Mouse (Mus musculus) adrenal gland, adult 8-10 months (tissue): ENCODE measurements around the gene Tprn. TPM values are rescaled to one million over a fixed set of nuclear protein-coding genes. Genes with fewer than 3 reads are reported as not detected.

Experiments used
- DNase-seq: peaks from one replicate; pipeline ENCODE4 v3.0.0; 2022
- total RNA-seq, 4 experiments: library from RNA; stranded (reverse); gene quantifications; 2 replicates each; pipeline ENCODE4 v1.2.4; 2022

Gene Tprn
- total RNA-seq, 4 experiments from 2014 or later: 10.3 to 14.5 (median 11.1) TPM

DNA sequence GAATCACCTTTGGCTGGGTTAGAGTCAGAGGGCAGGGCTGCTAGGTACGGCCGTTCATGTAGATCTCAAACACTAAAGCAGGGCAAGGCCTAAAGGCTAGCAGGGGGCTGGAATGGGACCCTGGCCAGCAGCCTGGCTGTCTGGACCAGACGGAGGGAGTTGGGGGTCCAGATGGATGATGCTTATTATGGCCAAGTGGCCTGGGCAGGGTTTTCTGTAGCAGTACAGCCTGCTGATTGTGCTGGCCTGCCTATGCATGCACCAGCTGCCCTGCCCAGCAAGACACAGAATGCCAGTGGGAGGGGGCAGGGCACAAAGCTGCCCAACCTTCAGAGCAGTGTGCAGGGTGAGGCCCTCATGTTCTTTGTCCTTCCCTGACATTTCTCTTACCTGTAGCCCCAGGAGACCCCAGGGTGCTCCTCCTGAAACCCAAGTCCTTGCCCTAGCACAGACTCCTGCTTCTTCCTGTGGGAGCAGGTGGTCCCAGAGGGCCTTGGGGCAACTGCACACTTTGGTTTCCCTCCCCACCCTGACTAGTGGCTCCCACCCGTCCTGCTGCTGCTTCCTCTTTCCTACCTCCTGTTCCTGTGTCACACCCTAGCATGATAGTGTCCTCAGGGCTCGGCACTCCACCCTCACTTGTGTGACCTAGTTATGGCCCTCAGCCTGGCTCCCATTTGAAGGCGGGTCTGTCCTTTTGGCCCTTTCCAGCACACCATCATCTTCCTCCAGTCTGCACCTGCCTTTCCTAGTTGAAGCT, 3.7 kb downstream of the Tprn start:
- DNase-seq: no peak

DNA sequence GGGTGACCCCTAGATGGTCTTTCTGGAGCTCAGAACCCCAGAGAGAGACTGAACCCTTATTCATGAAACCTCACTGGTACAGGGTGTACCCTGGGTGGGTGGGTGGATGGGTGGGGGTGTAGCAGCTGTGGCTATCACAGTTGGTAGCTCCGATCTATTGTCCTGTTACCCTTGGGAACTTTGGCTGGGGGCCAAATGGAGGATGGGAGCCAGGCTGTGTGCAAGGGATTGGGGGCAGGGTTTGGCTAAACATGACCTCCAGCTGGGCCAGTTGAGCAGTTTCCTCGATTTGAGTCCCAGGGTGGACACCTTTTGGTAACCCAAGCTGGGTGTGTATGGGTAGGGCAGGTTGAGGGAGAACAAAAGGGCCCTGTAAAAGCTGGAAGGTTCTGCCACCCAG, 4.3 kb downstream of the Tprn start:
- no peak for DNase-seq

DNA sequence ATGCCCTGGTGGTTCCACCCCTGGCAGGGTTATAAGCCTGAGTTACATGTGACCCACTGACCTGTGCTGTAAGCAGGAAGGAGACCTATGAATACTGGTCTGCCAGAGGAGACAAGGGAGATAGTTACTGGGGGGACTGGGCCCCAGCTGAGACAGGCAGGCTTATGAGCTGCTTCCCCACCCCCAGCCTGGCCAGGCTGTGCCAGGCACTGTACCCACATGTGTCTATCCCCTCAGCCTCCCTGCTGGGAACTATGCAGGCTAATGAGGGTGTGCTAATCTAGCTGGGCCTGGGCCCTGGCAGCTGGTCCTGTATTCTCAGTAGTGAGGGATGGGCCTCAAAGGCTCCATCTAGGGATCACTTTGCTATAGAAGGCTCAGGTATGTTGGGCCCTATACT, 4.8 kb downstream of the Tprn start:
- no peak for DNase-seq

DNA sequence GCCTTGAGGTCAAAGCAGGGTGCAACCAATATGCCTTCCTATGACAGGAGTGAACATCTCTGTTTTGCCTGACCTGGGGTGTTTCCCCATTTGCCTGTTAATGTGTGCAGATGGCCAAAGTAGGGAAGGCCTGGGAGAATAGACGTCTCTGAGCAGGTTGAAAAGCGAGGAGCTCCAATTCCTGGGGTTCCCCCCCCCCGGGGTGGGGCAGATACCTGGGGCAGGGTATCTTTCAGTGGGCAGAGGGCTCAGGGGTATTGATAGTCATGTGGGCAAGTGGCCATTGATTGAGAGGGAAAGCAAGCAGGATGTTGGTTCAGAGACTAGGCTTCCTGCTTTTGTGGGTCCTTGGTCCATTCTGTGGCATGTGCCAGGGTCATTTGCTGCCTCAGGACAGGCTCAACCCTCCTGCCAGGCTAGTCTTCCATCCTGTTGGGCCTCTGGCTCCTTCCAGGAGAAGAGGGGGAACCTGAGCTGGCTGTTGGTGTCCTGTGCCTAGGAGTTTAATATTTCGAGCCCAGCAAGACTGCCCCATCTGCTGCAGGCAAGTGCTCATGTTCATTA, 5.4 kb downstream of the Tprn start:
- no peak for DNase-seq

DNA sequence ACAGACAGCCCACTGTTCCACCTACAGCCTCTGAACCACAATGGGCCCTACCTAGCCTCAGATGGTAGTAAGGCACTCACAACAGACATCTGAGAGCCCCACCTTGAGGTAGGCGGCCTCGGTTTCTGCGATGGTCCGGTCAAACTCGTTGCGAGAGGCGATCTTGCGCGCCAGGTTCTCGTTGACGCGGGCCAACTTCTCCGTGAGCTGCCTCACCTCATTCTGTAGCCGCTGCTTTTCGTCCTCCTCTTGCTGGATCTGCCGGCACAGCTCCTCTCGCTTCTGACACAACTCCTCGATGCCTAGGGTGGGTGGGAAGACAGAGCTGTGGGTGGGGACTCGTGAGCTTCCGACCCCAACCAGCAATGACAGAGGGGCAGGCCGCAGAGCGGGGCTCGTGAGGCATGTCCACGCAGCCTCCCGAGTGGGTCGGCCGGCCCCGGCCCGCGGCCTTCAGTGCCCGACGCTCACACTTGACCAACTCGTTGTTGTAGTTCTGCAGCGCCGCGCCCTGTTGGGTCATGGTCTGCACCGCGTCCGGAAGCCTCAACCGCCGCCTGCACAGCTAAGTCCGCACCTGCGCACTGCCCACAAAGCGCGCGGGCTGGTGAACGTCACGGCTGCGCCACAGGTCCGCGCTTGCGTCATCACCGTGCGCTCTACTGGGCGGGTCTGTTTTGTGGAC, 9.6 kb downstream of the Tprn start, which contains the start of the genes Ssna1 and Anapc2:
Ssna1 (minus strand) TSS at position 612 of the 685 bp plus-strand sequence.
Anapc2 (plus strand) TSS at position 652 of the 685 bp plus-strand sequence.
- peak; percentile 96 for DNase-seq

DNA sequence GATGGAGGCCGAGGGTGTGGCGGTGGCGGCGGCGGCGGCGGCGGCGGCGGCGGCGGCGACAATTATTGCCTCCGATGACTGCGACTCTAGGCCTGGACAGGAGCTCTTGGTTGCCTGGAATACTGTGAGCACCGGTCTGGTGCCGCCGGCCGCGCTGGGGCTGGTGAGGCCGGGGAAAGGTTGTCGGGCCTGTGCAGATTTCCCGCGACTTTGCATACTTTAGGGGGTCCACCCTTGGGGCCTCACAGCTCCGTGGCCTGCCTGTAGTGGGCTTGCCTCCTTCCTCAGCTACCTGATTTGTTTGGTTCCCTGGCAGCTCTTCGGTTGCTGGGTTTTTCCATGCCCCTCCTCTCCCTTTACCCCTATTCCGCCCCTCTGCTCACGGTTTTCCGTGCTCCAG, 10.1 kb downstream of the Tprn start:
- DNase-seq: no peak

DNA sequence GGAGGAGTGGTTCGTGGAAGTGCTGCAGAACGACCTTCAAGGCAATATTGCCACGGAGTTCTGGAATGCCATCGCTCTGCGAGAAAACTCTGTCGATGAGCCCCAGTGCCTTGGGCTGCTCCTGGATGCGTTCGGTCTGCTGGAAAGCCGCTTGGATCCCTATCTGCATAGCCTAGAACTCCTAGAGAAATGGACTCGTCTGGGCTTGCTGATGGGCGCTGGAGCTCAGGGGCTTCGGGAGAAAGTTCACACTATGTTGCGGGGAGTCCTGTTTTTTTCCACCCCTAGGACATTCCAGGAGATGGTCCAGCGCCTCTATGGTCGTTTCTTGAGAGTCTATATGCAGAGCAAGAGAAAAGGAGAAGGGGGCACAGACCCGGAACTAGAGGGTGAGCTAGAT, 10.6 kb downstream of the Tprn start:
- DNase-seq: no peak

DNA sequence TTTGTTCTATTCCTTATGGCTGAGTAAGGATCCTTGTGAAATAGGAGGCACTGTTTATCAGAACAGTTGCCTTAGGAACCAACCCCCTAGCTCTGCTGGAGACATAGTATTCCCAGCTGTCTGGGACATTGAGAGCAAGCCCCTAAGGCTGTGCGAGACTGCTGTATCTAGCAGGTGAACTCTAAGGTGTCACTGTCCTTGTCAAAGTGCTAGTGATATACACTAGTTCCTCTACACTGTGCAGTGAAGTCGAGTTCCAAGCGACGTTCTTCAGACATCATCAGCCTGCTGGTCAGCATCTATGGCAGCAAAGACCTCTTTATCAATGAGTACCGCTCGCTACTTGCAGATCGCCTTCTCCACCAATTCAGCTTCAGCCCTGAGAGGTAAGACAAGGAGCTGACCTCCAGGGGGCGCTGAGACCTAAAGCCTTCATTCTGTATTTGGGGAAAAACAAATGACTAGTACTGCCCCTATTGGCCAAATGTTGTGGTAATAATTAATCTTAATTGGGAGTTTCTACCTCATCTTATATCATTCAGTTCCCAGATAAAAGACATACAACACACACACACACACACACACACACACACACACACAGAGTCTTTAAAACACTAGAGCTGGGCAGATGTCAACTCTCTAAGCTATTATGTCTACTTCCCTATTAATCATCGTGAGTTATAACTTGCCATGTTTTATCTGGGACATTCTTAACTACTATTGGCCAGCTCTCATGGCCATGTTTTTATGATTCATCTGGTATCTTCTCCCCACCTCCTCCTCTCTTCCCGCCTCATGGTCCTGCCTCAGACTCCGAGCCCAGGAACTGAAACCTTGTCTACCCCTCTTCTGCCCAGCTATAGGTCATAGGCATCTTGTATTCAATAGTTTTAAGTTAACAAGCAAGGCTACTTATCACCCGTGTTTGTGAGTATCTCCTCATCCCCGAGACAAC, 16.8 kb downstream of the Tprn start:
- DNase-seq: no peak

DNA sequence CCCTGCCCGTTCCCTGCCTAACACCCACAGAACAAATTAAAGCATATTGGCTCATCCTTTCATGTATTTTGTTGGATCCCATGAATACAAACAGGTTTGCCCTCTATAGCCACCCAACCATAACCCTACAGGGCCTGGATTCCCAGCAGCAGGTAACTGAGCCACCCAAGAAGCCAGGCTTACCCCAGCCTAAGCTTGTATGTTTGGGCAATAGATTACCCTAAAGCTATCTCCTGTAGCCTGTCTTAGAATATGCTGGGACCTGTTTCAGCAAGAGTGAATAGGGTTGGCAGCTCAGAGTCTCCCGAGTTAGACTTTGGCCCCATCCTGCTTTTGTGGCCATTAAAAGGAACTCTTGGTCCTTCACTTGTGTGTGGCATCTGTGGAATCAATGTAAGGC, 23.1 kb downstream of the Tprn start:
- DNase-seq: no peak

DNA sequence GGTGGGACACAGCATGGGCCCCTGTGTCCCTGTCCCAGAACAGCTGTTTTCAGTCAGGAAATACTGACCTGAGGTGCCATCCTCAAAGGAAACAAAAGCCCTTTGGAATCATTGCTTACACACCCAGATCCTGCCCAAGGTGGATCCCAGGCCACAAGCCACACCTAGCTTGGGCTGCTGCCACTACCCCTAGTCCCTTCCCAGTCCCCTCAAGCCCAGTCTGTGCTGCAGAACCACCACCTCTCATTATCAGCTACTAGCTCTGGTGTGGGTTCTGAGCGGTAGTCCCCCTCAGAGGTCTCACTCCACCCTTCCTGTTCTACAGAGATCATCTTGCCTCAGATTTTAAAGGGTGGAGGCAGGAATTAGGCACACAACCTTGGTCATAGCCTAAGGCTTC, 23.9 kb downstream of the Tprn start:
- DNase-seq: no peak

DNA sequence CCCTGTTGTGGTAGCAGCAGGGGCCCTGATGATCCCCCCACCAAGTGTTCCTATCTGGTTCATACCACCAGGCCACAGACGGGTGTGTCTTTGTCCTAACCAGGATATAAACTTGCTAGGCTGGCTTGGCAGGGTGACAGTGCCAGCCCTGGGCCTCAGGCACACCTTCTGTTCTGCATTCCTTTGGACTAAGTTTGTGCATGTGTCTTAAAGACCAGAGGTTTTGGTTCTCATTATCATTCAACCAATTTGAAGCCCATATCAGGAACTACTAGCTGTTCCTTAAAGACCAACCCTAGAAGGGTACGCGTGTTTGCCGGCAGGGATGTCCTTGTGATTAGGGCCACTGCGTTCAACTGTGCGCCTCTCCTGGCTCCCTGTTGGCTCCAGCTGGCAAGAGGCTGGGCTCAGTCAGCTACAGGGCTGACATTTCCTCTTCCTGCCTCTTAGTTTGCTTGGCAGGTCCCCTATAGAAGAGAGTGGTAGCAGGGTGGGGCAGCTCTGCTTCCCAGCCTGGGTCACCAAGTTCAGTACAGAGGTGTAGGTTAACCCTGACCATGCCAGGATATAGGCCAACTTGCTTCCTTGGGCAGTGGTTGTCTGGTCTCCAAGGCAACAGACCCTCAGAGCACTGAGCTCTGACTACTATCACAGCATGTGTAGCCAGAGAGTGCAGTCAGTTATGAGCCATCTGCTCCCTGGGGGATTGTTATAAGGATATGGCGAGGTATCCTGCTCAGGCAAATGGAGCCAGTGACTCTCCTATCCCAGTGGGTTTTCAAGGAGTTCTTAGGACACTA, 24.6 kb downstream of the Tprn start:
- no peak for DNase-seq

DNA sequence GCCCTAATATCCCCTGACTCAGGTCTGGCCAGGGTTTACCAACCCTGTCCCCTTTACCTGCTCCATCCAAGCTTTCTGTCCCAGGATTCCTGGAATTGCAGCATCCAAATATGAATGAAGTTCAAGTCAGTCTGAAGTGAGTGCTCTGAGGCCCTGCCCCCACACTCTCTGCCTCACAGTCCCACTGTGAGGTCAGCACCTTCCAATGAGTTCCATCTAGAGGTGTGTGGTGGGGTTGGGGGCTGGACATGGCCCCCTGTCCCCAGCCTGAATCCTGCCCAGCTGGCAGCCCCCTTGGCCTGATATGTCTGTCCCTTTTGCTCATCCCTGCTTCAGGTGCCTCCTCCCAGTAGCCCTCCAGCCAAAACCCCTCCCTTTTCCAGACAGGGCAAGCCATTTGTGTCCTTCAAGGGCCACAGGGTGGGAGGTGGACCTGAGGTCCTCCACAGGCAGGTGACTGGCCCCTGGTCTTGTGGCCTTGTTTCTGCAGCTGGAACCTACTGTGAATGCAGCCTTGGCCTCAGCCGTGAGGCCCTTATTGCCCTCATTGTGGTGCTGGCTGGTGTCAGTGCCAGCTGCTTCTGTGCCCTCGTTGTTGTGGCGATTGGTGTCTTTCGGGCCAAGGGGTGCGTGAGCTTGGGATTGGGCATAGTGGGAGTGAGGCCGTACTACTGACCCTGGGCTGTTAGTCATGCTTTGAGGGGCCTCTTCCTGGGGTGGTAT, 25.7 kb downstream of the Tprn start, which contains the start of gene Tmem210:
Tmem210 (plus strand) TSS at position 219 of the 723 bp plus-strand sequence.
- DNase-seq: no peak

DNA sequence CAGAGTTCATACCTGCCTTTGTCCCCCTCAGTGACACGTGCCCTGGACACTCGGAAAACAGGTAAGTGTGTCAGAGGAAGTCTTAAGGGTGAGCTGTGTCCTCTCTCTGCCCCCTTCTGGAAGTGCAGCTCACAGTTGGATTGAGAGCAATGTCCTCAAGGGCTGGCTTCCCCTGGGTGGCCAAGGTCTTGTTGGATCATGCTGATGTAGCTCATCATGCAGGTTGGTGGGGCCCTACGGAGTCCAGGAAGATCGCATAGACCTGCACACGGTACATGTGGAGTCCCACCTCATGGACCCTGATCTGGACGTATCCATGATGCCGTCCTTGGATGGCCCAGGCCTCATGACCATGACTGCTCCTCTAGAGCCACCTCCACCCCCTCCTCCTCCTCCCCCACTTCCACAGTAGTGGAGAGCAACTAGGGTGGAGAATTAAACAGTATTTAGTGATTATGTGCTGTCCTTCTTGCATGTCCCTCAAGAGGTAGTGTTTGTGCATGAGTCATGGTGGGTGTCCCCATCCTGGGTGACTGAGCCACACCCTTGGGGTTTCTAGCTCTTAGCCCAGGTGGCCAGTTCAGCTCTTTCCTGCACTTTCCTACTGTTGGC, 26.4 kb downstream of the Tprn start:
- DNase-seq: no peak

DNA sequence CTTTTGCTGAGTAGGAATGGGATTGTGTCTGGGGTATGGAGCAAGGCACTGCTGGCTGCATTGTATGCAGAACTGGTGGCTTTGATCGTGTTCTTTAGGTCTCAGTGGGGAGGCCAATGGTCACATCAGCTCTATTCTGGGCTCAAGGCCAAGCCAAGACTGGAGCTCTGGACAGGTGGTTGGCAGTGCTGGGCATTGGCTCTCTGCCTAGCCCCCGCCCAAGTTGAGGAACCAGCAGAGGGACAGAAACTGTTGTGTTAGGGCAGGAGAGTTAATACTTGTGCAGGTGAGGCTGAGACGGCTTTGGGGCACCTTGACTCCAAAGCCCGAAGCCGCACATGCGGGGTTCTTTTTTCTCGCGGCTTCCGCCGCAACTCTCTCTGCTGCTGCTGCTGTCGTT, 27.2 kb downstream of the Tprn start, which contains the start of gene Lrrc26:
Lrrc26 (plus strand) TSS at position 265 of the 400 bp plus-strand sequence.
- DNase-seq: no peak

DNA sequence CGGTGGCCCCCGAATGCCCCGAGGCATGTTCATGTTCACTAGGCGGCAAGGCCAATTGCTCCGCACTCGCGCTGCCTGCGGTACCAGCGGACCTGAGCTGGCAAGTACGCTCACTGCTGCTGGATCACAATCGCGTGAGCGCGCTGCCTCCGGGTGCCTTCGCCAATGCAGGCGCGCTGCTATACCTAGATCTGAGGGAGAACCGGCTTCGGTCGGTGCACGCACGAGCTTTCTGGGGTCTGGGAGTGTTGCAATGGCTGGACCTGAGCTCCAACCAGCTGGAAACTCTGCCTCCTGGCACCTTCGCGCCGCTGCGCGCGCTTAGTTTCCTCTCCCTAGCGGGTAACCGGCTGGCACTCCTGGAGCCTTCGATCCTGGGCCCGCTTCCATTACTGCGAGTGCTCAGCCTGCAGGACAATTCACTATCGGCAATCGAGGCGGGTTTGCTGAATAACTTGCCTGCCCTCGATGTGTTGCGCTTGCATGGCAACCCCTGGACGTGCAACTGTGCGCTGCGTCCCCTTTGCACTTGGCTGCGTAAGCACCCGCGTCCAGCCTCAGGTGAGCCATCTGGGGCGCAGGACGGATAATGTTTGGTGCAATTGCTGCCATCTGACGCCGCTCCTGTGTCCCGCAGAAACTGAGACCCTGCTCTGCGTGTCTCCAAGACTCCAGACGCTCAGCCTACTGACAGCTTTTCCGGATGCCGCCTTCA, 27.8 kb downstream of the Tprn start:
- no peak for DNase-seq

DNA sequence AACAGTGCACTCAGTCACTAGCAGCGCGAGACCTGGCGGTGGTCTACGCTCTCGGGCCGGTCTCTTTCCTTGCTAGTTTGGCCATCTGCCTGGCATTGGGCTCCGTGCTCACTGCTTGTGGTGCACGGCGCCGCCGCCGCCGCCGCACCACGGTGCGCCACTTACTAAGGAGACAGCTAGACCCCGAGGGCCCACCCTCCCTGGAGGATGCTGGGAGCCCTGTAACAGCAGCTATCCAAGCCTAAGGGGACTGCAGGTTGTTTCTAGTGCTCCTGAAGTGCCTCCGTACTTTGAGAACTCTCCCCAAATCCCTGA, 28.4 kb downstream of the Tprn start:
- no peak for DNase-seq

DNA sequence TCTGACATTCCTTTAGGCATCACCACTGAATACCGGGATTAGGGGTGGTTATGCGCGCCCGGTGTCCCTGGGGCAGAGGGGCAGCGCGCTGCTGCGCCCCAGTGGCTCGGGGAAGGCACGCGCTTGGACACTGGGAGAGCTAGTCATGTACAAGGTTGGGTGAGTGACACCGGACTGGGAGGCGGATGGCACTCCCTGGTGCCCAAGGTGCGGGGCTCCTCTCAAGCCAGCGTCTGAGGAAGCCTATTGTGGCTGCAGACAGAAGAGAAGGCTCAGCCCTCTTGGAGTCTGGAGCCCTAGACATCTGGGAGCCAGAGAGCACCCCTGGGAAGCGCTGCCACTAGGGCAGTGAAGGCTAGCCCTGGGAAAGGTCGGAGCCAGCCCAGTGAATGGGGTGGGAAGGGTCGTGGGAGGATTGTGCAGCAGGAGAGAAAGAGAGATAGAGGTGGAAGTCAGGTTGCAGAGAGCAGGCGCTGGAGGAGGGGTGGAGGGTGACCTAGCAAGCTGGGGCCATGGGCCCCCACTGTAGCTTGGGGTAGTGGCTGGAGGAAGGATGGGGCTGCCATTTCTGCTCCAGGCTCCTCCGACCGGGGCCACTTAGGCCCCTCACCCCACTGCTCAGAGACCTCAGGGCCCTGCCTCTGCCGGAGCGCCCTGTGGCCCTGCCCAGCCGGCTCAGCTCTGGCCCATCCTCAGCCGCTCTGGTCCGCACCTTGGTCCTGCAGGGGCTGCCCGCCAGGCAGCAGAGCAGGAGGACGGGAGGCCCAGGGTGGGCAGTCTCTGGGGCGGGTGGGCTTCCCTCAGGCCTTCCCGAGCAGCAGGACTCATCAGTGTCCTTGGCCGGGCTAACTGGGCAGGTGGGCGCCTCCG, 29.0 kb downstream of the Tprn start:
- DNase-seq: no peak

DNA sequence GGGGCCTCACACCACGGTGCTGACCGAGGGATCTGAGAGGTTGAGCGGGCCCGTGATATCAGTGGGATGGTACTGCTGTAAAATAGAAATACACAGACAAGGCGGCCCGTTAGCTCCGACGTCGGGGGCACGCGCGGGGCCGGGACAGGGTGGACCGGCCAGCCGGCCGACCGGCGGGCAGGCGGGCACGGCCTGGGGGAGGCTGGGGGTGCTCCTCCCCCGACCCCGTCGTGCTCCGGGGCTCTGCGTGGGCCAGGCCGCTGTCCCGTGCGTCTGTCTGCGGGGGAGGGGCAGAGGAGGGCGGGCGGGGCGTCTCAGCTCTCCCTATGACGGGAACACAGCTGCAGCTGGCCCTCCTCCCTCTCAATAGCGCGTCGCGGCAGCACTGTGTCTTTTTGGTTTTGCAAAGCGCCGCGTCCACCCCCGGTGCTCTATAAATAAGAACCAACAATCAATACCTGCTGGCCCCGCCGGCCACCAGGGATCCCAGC, 29.7 kb downstream of the Tprn start:
- no peak for DNase-seq

DNA sequence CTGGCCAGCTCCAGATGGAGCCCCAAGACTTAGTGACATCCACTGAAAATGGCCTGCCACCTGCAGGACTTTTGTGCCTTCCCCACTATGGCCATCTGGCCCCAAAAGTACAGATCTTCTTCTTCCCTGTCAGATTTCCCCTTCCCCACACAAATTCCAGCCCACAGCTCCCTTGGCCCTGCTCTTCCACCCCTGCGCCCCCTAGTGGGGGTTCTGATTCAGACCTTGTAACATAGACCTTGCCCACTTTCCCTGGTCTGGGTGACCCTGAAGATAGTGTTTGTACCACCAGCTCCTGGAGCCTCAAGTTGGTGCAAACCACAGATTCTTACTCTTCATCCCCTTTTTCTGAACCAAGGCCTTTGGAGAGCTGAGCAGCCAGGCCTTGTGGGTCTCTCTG, 30.4 kb downstream of the Tprn start:
- DNase-seq: no peak
